Mouse (Mus musculus): Measurements from ENCODE around the gene St6galnac1. TPM values are rescaled to one million over a fixed set of nuclear protein-coding genes. Genes with fewer than 3 reads are reported as not detected.

The St6galnac1 gene
- polyA plus RNA-seq, 1 experiment from 2014 or later, result not detected

Other genes with a start within 250 kb of the St6galnac1 start
- 5.8 and 5.9 TPM in 2 replicates for gene Sphk1, start 244.6 kb downstream of the St6galnac1 start, polyA plus RNA-seq (2015; fragmentation: Nextera tagmentation; extraction: Ambion mirVana)
- 5.8 and 6.4 TPM in 2 replicates for gene Ube2o, start 194.1 kb downstream of the St6galnac1 start, polyA plus RNA-seq (2015; fragmentation: Nextera tagmentation; extraction: Ambion mirVana)
- not detected in 2 replicates for gene Aanat, start 189.1 kb downstream of the St6galnac1 start, polyA plus RNA-seq (2015; fragmentation: Nextera tagmentation; extraction: Ambion mirVana)
- 11.4 and 12.8 TPM in 2 replicates for gene Rhbdf2, start 148.5 kb downstream of the St6galnac1 start, polyA plus RNA-seq (2015; fragmentation: Nextera tagmentation; extraction: Ambion mirVana)
- 1.3 and 1.5 TPM in 2 replicates for gene Prcd, start 122.0 kb downstream of the St6galnac1 start, polyA plus RNA-seq (2015; fragmentation: Nextera tagmentation; extraction: Ambion mirVana)
- 17.0 and 17.5 TPM in 2 replicates for gene Cygb, start 121.2 kb downstream of the St6galnac1 start, polyA plus RNA-seq (2015; fragmentation: Nextera tagmentation; extraction: Ambion mirVana)
- 15.6 and 17.0 TPM in 2 replicates for gene Mxra7, start 52.5 kb upstream of the St6galnac1 start, polyA plus RNA-seq (2015; fragmentation: Nextera tagmentation; extraction: Ambion mirVana)
- gene Mettl23, start 67.8 kb upstream of the St6galnac1 start, polyA plus RNA-seq (2015; fragmentation: Nextera tagmentation; extraction: Ambion mirVana), result 54.9 and 60.6 TPM in 2 replicates
- 74.8 and 77.8 TPM in 2 replicates for gene Jmjd6, start 67.9 kb upstream of the St6galnac1 start, polyA plus RNA-seq (2015; fragmentation: Nextera tagmentation; extraction: Ambion mirVana)
- 38.8 and 41.2 TPM in 2 replicates for gene Mfsd11, start 76.9 kb upstream of the St6galnac1 start, polyA plus RNA-seq (2015; fragmentation: Nextera tagmentation; extraction: Ambion mirVana)
- gene Srsf2, start 77.6 kb upstream of the St6galnac1 start, polyA plus RNA-seq (2015; fragmentation: Nextera tagmentation; extraction: Ambion mirVana), result 729 and 742 TPM in 2 replicates
- gene Mgat5b, start 143.4 kb upstream of the St6galnac1 start, polyA plus RNA-seq (2015; fragmentation: Nextera tagmentation; extraction: Ambion mirVana), result 0.21 and 0.24 TPM in 2 replicates